Mouse (Mus musculus): ENCODE results near the gene 5730596B20Rik. TPM values are rescaled to one million over a fixed set of nuclear protein-coding genes. Genes with fewer than 3 reads are reported as not detected.

5730596B20Rik gene
- polyA plus RNA-seq, 1 experiment from 2014 or later = not detected

DNA sequence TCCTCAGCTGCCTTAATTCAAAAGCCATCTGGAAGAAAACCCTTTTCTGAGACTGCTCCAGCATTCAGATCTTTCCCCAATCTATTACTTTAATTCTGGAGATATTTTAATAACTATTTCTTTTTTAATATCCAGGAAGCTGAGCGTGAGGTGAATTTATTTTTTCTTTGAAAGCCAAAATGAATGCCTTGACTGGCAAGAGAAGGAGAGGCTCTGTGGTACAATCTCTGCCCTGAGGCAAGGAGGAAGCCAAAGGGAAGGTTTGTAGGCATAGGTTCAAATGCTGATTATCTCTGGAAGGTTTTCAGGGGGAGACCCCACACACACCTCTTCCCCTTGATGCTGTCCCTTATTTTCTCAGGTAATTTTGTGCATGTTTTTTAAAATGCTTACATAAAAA, 10.1 kb upstream of the 5730596B20Rik start:
- WGBS = 9% methylated on average over 1 of the region's 1 CpGs
- Histone ChIP-seq H3K27ac (ENCODE audit: low read length) (no peak overlapping the region), H3K4me3 (replicated peaks; ENCODE audit: low read length) (no peak overlapping the region), H3K4me1 (replicated peaks; ENCODE audit: control insufficient read depth, insufficient read depth, low read length) (no peaks in the 10 kb centered on the region), H3K27me3 (replicated peaks; ENCODE audit: control insufficient read depth, insufficient read depth, low read length) (peaks cover 86% of the 10 kb centered on the region), H3K9me3 (ENCODE audit: control insufficient read depth, low read length) (no peaks in the 10 kb centered on the region), H3K9ac (replicated peaks; ENCODE audit: low read depth, low read length) (no peak overlapping the region), H3K36me3 (ENCODE audit: control insufficient read depth, insufficient read depth) (no peaks in the 10 kb centered on the region), H3K4me2 (ENCODE audit: low read length) (no peak overlapping the region)
- no peak for ATAC-seq

- 1% methylated on average over 14 of the region's 14 CpGs for WGBS
- no peak overlapping the region for H3K9ac ChIP-seq (replicated peaks; ENCODE audit: low read depth, low read length)
- no peak overlapping the region for H3K4me3 ChIP-seq (replicated peaks; ENCODE audit: low read length)
- no peaks in the 10 kb centered on the region for H3K9me3 ChIP-seq (ENCODE audit: control insufficient read depth, low read length)
- no peak overlapping the region for H3K4me2 ChIP-seq (ENCODE audit: low read length)
- H3K36me3 ChIP-seq (ENCODE audit: control insufficient read depth, insufficient read depth) = no peaks in the 10 kb centered on the region
- no peak overlapping the region for H3K27ac ChIP-seq (ENCODE audit: low read length)
- 0 out of 2 replicates have a peak, but pooled peaks cover 3% of the 10 kb centered on the region for H3K4me1 ChIP-seq (replicated peaks; ENCODE audit: control insufficient read depth, insufficient read depth, low read length)
- no peak for ATAC-seq
- H3K27me3 ChIP-seq (replicated peaks; ENCODE audit: control insufficient read depth, insufficient read depth, low read length) = peaks cover 89% of the 10 kb centered on the region
These were observed 9.5 kb upstream of the 5730596B20Rik start for GRCm38 (mm10) chr6:52167736-52168161.

- no peak overlapping the region for H3K4me3 ChIP-seq (replicated peaks; ENCODE audit: low read length)
- no peaks in the 10 kb centered on the region for H3K9me3 ChIP-seq (ENCODE audit: control insufficient read depth, low read length)
- H3K4me1 ChIP-seq (replicated peaks; ENCODE audit: control insufficient read depth, insufficient read depth, low read length) = 0 out of 2 replicates have a peak, but pooled peaks cover 3% of the 10 kb centered on the region
- 1% methylated on average over 40 of the region's 42 CpGs for WGBS
- no peak overlapping the region for H3K4me2 ChIP-seq (ENCODE audit: low read length)
- peaks cover 89% of the 10 kb centered on the region for H3K27me3 ChIP-seq (replicated peaks; ENCODE audit: control insufficient read depth, insufficient read depth, low read length)
- no peak; the same call in 1 of the 2 replicates for ATAC-seq
- H3K27ac ChIP-seq (ENCODE audit: low read length) = no peak overlapping the region
- H3K9ac ChIP-seq (replicated peaks; ENCODE audit: low read depth, low read length) = no peak overlapping the region
- no peaks in the 10 kb centered on the region for H3K36me3 ChIP-seq (ENCODE audit: control insufficient read depth, insufficient read depth)
These were observed 8.9 kb upstream of the 5730596B20Rik start for GRCm38 (mm10) chr6:52168191-52169055.

DNA sequence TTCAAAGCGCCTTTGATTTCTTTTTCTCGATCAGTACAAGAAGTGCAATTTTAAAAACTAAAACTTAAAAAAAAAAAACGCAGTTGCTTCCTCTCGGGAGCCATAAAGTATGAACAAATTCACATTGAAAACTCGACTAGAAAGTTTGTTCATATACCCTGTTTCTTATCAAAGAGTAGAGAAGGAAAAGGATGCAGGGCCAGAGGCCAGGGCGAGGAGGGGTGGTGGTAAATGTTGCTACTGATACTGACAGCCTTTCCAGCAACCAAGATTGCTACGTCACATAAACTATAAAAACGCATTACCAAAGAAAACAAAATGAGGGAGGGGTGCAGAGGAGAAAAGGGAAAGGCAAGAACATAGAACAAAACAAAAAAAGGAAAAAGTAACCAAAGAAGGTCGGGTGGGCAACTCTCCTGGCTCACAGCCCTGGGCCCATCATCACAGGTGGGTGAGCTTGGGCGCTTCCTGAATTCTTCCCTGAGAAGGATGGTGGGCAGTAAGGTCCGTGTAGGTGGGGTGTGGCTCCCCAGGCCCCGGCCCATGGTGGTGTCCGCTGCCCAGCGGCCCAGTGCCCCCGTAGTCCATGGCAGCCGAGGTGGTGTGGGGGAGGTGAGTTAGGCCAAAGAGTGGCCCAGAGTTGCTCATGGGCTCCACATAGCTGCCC, 7.7 kb upstream of the 5730596B20Rik start:
- ATAC-seq = no peak
- H3K27ac ChIP-seq (ENCODE audit: low read length) = no peak overlapping the region
- H3K4me1 ChIP-seq (replicated peaks; ENCODE audit: control insufficient read depth, insufficient read depth, low read length) = 0 out of 2 replicates have a peak, but pooled peaks cover 3% of the 10 kb centered on the region
- H3K4me3 ChIP-seq (replicated peaks; ENCODE audit: low read length) = no peak overlapping the region
- no peaks in the 10 kb centered on the region for H3K9me3 ChIP-seq (ENCODE audit: control insufficient read depth, low read length)
- H3K36me3 ChIP-seq (ENCODE audit: control insufficient read depth, insufficient read depth) = no peaks in the 10 kb centered on the region
- H3K27me3 ChIP-seq (replicated peaks; ENCODE audit: control insufficient read depth, insufficient read depth, low read length) = peaks cover 87% of the 10 kb centered on the region
- no peak overlapping the region for H3K9ac ChIP-seq (replicated peaks; ENCODE audit: low read depth, low read length)
- 3% methylated on average over 16 of the region's 16 CpGs for WGBS
- H3K4me2 ChIP-seq (ENCODE audit: low read length) = no peak overlapping the region

- no peak overlapping the region for H3K4me2 ChIP-seq (ENCODE audit: low read length)
- H3K27ac ChIP-seq (ENCODE audit: low read length) = no peak overlapping the region
These were observed 7.0 kb upstream of the 5730596B20Rik start for GRCm38 (mm10) chr6:52170166-52170897.

GRCm38 (mm10) chr6:52170898-52171223, 6.4 kb upstream of the 5730596B20Rik start:
- WGBS = 3% methylated on average over 5 of the region's 5 CpGs
- Histone ChIP-seq H3K4me2 (ENCODE audit: low read length) (no peak overlapping the region), H3K4me3 (replicated peaks; ENCODE audit: low read length) (no peak overlapping the region), H3K36me3 (ENCODE audit: control insufficient read depth, insufficient read depth) (no peaks in the 10 kb centered on the region), H3K27me3 (replicated peaks; ENCODE audit: control insufficient read depth, insufficient read depth, low read length) (peaks cover 85% of the 10 kb centered on the region), H3K4me1 (replicated peaks; ENCODE audit: control insufficient read depth, insufficient read depth, low read length) (0 out of 2 replicates have a peak, but pooled peaks cover 3% of the 10 kb centered on the region), H3K27ac (ENCODE audit: low read length) (no peak overlapping the region), H3K9me3 (ENCODE audit: control insufficient read depth, low read length) (no peaks in the 10 kb centered on the region), H3K9ac (replicated peaks; ENCODE audit: low read depth, low read length) (no peak overlapping the region)
- ATAC-seq = no peak

More at GRCm38 (mm10) chr6:52170166-52170897, 7.0 kb upstream of the 5730596B20Rik start:
- WGBS = 1% methylated on average over 40 of the region's 40 CpGs
- ATAC-seq = no peak
- Histone ChIP-seq H3K9ac (replicated peaks; ENCODE audit: low read depth, low read length) (no peak overlapping the region), H3K27me3 (replicated peaks; ENCODE audit: control insufficient read depth, insufficient read depth, low read length) (peaks cover 88% of the 10 kb centered on the region), H3K36me3 (ENCODE audit: control insufficient read depth, insufficient read depth) (no peaks in the 10 kb centered on the region), H3K4me1 (replicated peaks; ENCODE audit: control insufficient read depth, insufficient read depth, low read length) (0 out of 2 replicates have a peak, but pooled peaks cover 3% of the 10 kb centered on the region), H3K9me3 (ENCODE audit: control insufficient read depth, low read length) (no peaks in the 10 kb centered on the region), H3K4me3 (replicated peaks; ENCODE audit: low read length) (no peak overlapping the region)

GRCm38 (mm10) chr6:52171331-52171730, 6.0 kb upstream of the 5730596B20Rik start:
- ATAC-seq = no peak
- H3K9ac ChIP-seq (replicated peaks; ENCODE audit: low read depth, low read length) = no peak overlapping the region
- 0 out of 2 replicates have a peak, but pooled peaks cover 3% of the 10 kb centered on the region for H3K4me1 ChIP-seq (replicated peaks; ENCODE audit: control insufficient read depth, insufficient read depth, low read length)
- H3K27me3 ChIP-seq (replicated peaks; ENCODE audit: control insufficient read depth, insufficient read depth, low read length) = peaks cover 85% of the 10 kb centered on the region
- H3K4me2 ChIP-seq (ENCODE audit: low read length) = no peak overlapping the region
- no peaks in the 10 kb centered on the region for H3K9me3 ChIP-seq (ENCODE audit: control insufficient read depth, low read length)
- no peak overlapping the region for H3K27ac ChIP-seq (ENCODE audit: low read length)
- H3K4me3 ChIP-seq (replicated peaks; ENCODE audit: low read length) = no peak overlapping the region
- no peaks in the 10 kb centered on the region for H3K36me3 ChIP-seq (ENCODE audit: control insufficient read depth, insufficient read depth)
- 2% methylated on average over 4 of the region's 4 CpGs for WGBS

DNA sequence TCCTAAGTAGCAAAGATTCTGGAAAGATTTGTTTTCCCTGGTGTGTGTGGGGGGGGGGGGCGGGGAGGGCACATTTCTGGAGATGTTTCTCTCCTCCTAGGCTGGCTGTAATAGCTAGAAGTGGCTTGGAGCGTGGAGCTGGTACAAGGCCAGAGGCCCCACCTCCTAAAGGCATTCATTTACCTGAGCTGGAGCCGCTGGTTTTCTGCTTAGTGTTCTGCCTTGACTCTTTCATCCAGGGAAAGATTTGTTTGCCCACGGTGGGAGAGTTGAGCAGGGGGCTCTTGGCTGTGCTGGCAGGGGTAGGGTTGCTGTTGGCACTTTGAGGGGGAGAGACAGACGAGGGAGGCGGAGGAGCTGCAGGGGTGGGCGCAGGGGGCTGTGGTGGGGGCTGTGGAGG, 5.4 kb upstream of the 5730596B20Rik start:
- WGBS = 2% methylated on average over 6 of the region's 7 CpGs
- Histone ChIP-seq H3K27me3 (replicated peaks; ENCODE audit: control insufficient read depth, insufficient read depth, low read length) (peaks cover 85% of the 10 kb centered on the region), H3K9me3 (ENCODE audit: control insufficient read depth, low read length) (no peaks in the 10 kb centered on the region), H3K9ac (replicated peaks; ENCODE audit: low read depth, low read length) (no peak overlapping the region), H3K4me2 (ENCODE audit: low read length) (no peak overlapping the region), H3K27ac (ENCODE audit: low read length) (no peak overlapping the region), H3K4me3 (replicated peaks; ENCODE audit: low read length) (no peak overlapping the region), H3K4me1 (replicated peaks; ENCODE audit: control insufficient read depth, insufficient read depth, low read length) (0 out of 2 replicates have a peak, but pooled peaks cover 3% of the 10 kb centered on the region), H3K36me3 (ENCODE audit: control insufficient read depth, insufficient read depth) (no peaks in the 10 kb centered on the region)
- ATAC-seq = no peak

- Histone ChIP-seq H3K4me2 (ENCODE audit: low read length) (peak overlapping the region; percentile 34; the same call in 1 of the 2 replicates), H3K4me1 (replicated peaks; ENCODE audit: control insufficient read depth, insufficient read depth, low read length) (0 out of 2 replicates have a peak, but pooled peaks cover 3% of the 10 kb centered on the region), H3K36me3 (ENCODE audit: control insufficient read depth, insufficient read depth) (no peaks in the 10 kb centered on the region), H3K9ac (replicated peaks; ENCODE audit: low read depth, low read length) (no peak overlapping the region), H3K9me3 (ENCODE audit: control insufficient read depth, low read length) (no peaks in the 10 kb centered on the region), H3K27me3 (replicated peaks; ENCODE audit: control insufficient read depth, insufficient read depth, low read length) (peaks cover 84% of the 10 kb centered on the region), H3K4me3 (replicated peaks; ENCODE audit: low read length) (0 out of 2 replicates have a peak overlapping the region, but pooled peaks have one; percentile 14), H3K27ac (ENCODE audit: low read length) (no peak overlapping the region)
- WGBS = under 1% methylated on average over 35 of the region's 35 CpGs
- ATAC-seq = no peak
These were observed 4.8 kb upstream of the 5730596B20Rik start for GRCm38 (mm10) chr6:52172501-52172900.
